19 mouse cellular contexts compared by ENCODE assay signal in the genomic region with DNA sequence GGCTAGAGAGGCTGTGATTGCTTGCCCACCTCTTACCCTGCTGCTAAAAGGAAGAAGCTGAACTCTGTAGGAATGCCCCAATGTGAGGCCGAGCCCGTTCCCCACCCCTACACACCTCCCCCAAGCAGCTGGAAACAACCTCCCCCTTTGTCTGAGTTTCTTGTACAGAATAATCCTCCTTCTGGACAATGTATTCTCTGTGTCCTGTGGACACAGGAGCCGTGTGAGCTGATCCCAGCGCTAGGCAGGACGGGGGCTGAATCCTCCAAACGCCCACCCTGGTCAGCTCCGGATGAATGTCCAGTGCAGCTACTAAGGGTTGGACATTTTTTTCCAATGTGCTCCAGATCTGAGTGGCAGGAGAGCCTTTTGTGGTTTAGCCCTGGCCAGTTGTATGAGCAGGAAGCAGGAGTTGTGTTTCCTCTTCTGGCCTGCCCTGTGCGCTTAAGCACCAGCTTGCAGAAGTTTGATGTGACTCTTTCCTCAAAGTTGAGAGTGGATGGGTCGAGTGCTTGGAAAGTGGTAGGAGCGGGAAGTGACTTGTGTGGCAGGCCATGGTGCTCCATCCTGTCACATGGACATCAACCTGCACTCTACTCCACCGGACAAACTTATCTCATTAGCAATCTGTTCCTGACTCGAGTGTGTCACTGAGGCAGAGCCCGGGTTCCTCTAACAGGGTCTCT. TPM values are rescaled to one million over a fixed set of nuclear protein-coding genes. Genes with fewer than 3 reads are reported as not detected.
DNase-seq lines count a peak whose midpoint lies in the region; ATAC-seq lines count a peak whose summit lies in the region.
"Had no signal": no experiment of that assay in that cellular context is flagged by ENCODE, and none has a peak within 500 bp of the region (broad histone marks: within the 10 kb centered on the region; RNA-seq: fewer than 3 reads in every experiment).

No protein-coding gene starts in this region.

- H3K27me3 ChIP-seq in neural tube, embryonic 13.5 days, result no peaks in the 10 kb centered on the region
- H3K27me3 ChIP-seq: intestine, embryonic 15.5 days; neural tube, embryonic 12.5 days had no signal

- H3K4me3 ChIP-seq in neural tube, embryonic 13.5 days, result no peak overlapping the region
- H3K4me3 ChIP-seq: erythroblast, embryonic 14.5 days; intestine, embryonic 15.5 days; neural tube, embryonic 12.5 days had no signal

- no peak overlapping the region for H3K4me2 ChIP-seq in neural tube, embryonic 13.5 days
- H3K4me2 ChIP-seq: heart, embryonic 11.5 days; intestine, embryonic 15.5 days; neural tube, embryonic 12.5 days had no signal

- DNase-seq in frontal cortex, adult 2 months (ENCODE audit: extremely low spot score in 1 of 2, low spot score in 1 of 2), result no peak
- peak; percentile 42 for DNase-seq in layer of hippocampus, adult 9-11 months
- no peak for DNase-seq in layer of hippocampus, postnatal 10 days (ENCODE audit: low spot score in 2 of 2)
- DNase-seq in neural tube, embryonic 10.5 days (ENCODE audit: extremely low spot score, low spot score), result no peak
- DNase-seq in telencephalon, adult 2 months (ENCODE audit: low read depth, low spot score), result peak; percentile 50
- no peak for DNase-seq in c-Kit-positive CD71-positive TER-119-positive erythroid progenitor cells, embryonic 14.5 days (ENCODE audit: low spot score)
- DNase-seq: adrenal gland, adult 2 months; cerebellum, adult 11-12 months; gastrocnemius, postnatal 25 days; kidney, postnatal 4 days; right cerebral cortex, postnatal 25 days; thymus, postnatal 25 days had no signal

- peaks cover 99% of the 10 kb centered on the region for H3K36me3 ChIP-seq in neural tube, embryonic 13.5 days

- H3K4me1 ChIP-seq in neural tube, embryonic 13.5 days (replicated peaks), result no peaks in the 10 kb centered on the region
- H3K4me1 ChIP-seq: intestine, embryonic 15.5 days; neural tube, embryonic 12.5 days had no signal

- WGBS in neural tube, embryonic 13.5 days, result 87% methylated on average over 13 of the region's 13 CpGs

- H3K9me3 ChIP-seq in neural tube, embryonic 13.5 days, result no peaks in the 10 kb centered on the region
- H3K9me3 ChIP-seq: intestine, embryonic 15.5 days; neural tube, embryonic 12.5 days had no signal

- 0 out of 2 replicates have a peak, but pooled peaks have one; percentile 22 for ATAC-seq in frontal cortex, adult (ENCODE audit: low TSS enrichment)
- no peak for ATAC-seq in neural tube, embryonic 13.5 days (ENCODE audit: low read depth)
- ATAC-seq: forebrain, embryonic 16.5 days; intestine, embryonic 15.5 days had no signal

- peak overlapping the region; percentile 42; the same call in 1 of the 2 replicates for H3K27ac ChIP-seq in neural tube, embryonic 13.5 days (replicated peaks)
- H3K27ac ChIP-seq: intestine, embryonic 15.5 days; neural tube, embryonic 12.5 days had no signal

- no peak overlapping the region for H3K9ac ChIP-seq in neural tube, embryonic 13.5 days
- H3K9ac ChIP-seq: intestine, embryonic 15.5 days; neural tube, embryonic 12.5 days had no signal

RNA-seq across cellular contexts. Expression of a gene that starts 8.1 kb away (rescaled TPM):
- 52.1 and 56.8 TPM in 2 replicates for polyA plus RNA-seq in frontal cortex, adult 2 months (2012; rRNA removed)
- total RNA-seq in layer of hippocampus, postnatal 10 days (2021), result 10 to 100 TPM; 75.8 to 80.1 TPM
- 107 and 119 TPM in 2 replicates for polyA plus RNA-seq in neural tube, embryonic 13.5 days (2015; fragmentation: Nextera tagmentation; extraction: Ambion mirVana)

RNA-seq across cellular contexts. Expression of a gene that starts 8.2 kb away (rescaled TPM):
- 40.2 and 41.3 TPM in 2 replicates for polyA plus RNA-seq in frontal cortex, adult 2 months (2012; rRNA removed)
- total RNA-seq in layer of hippocampus, postnatal 10 days (2021), result 10 to 100 TPM; 33.5 to 42.2 TPM
- 7.8 and 9.1 TPM in 2 replicates for polyA plus RNA-seq in neural tube, embryonic 13.5 days (2015; fragmentation: Nextera tagmentation; extraction: Ambion mirVana)

RNA-seq across cellular contexts. Expression of a gene that starts 10.6 kb away (rescaled TPM):
- polyA plus RNA-seq in frontal cortex, adult 2 months (2012; rRNA removed), result 65.2 and 76.6 TPM in 2 replicates
- 10 to 100 TPM; 16.4 to 17.7 TPM for total RNA-seq in layer of hippocampus, postnatal 10 days (2021)
- polyA plus RNA-seq in neural tube, embryonic 13.5 days (2015; fragmentation: Nextera tagmentation; extraction: Ambion mirVana), result 38.0 and 38.2 TPM in 2 replicates

RNA-seq across cellular contexts. Expression of a gene that starts 19.9 kb away (rescaled TPM):
- polyA plus RNA-seq in frontal cortex, adult 2 months (2012; rRNA removed), result 2.2 and 2.8 TPM in 2 replicates
- 1 to 10 TPM; 5.0 to 6.3 TPM for total RNA-seq in layer of hippocampus, postnatal 10 days (2021)
- polyA plus RNA-seq in neural tube, embryonic 13.5 days (2015; fragmentation: Nextera tagmentation; extraction: Ambion mirVana), result 47.2 and 54.7 TPM in 2 replicates

RNA-seq across cellular contexts. Expression of a gene that starts 40.1 kb away (rescaled TPM):
- 0.32 and 1.0 TPM in 2 replicates for polyA plus RNA-seq in frontal cortex, adult 2 months (2012; rRNA removed)
- total RNA-seq in layer of hippocampus, postnatal 10 days (2021), result under 1 TPM in 1 of 2 experiments, not detected in 1; 0.16 TPM
- polyA plus RNA-seq in neural tube, embryonic 13.5 days (2015; fragmentation: Nextera tagmentation; extraction: Ambion mirVana), result 0.42 and 0.50 TPM in 2 replicates
- total RNA-seq: gastrocnemius, postnatal 25 days had no signal
- polyA plus RNA-seq: adrenal gland, adult 2 months; forebrain, embryonic 16.5 days had no signal

Comparison
In these comparisons a context has a peak if more than half of its experiments do, and no peak if none do; other contexts are left out.
1. DNase-seq: peak in layer of hippocampus, adult 9-11 months (single experiment) and telencephalon, adult 2 months (single experiment); none in frontal cortex, adult 2 months (0 of 2), layer of hippocampus, postnatal 10 days (0 of 2), neural tube, embryonic 10.5 days (single experiment) and c-Kit-positive CD71-positive TER-119-positive erythroid progenitor cells, embryonic 14.5 days (single experiment).